Mouse (Mus musculus): ENCODE data around the gene Usp2. TPM values are rescaled to one million over a fixed set of nuclear protein-coding genes. Genes with fewer than 3 reads are reported as not detected.
"Not testable (repeated sequence)": the region's sequence is repeated elsewhere in the genome, so short reads cannot be mapped to it uniquely, and the experiment has no call there.

Gene Usp2
- polyA plus RNA-seq, 1 experiment from 2014 or later: 4.4 TPM

DNA sequence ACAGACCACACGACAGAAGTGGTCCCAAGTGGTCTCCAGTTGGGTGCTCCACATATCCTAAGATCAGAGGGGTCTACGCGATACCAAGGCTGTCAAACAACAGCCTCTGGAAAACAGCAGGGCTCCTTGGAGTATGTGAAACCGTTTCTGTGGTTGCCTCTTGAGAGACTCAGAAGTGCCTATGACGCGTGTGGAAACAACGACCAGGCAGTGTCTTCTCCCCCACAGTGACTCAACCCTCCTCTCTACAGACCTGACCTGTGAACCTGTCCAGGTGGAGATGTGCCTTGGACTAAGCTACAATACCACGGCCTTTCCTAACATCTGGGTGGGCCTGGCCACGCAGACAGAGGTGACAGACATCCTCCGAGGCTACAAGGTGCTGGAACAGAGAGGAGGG lies 39.0 kb downstream of the Usp2 start:
- no peak overlapping the region for H3K9ac ChIP-seq (ENCODE audit: low read depth, low read length)
- no peaks in the 10 kb centered on the region for H3K9me3 ChIP-seq (ENCODE audit: control insufficient read depth, low read length)
- WGBS: 89% methylated on average over 10 of the region's 10 CpGs
- no peak overlapping the region for H3K4me3 ChIP-seq (ENCODE audit: low read depth, low read length)
- no peak overlapping the region for H3K27ac ChIP-seq (ENCODE audit: low read depth, low read length)
- DNase-seq (ENCODE audit: low spot score) (no peak), ATAC-seq (replicated peaks; ENCODE audit: low FRiP score) (no peak)
- no peaks in the 10 kb centered on the region for H3K27me3 ChIP-seq (replicated peaks; ENCODE audit: control insufficient read depth, insufficient read depth, low read length)
- H3K4me1 ChIP-seq (replicated peaks; ENCODE audit: control insufficient read depth, insufficient read depth, low read length): peaks cover 38% of the 10 kb centered on the region
- H3K4me2 ChIP-seq: no peak overlapping the region
- peaks cover 11% of the 10 kb centered on the region for H3K36me3 ChIP-seq (ENCODE audit: control insufficient read depth, insufficient read depth, low read length)

DNA sequence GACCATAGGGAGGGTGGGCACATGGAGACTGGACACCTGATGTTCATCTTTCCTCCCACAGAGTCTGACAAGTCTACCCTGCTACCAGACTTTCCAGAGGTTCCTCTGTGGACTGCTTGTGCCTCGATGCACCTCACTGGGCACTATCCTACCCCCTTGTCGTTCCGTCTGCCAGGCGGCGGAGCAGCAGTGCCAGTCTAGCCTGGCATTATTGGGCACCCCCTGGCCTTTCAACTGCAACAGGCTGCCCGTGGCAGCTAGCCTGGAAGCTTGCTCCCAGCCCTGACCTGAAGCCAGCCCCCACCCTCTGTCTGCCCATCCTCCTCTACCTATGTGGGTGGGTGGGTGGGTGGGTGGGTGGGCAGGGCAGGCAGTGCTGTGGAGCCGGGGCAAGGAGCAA lies 39.4 kb downstream of the Usp2 start:
- Histone ChIP-seq H3K4me1 (replicated peaks; ENCODE audit: control insufficient read depth, insufficient read depth, low read length) (peaks cover 38% of the 10 kb centered on the region), H3K4me2 (no peak overlapping the region), H3K4me3 (ENCODE audit: low read depth, low read length) (no peak overlapping the region), H3K27me3 (replicated peaks; ENCODE audit: control insufficient read depth, insufficient read depth, low read length) (no peaks in the 10 kb centered on the region), H3K9ac (ENCODE audit: low read depth, low read length) (no peak overlapping the region), H3K9me3 (ENCODE audit: control insufficient read depth, low read length) (no peaks in the 10 kb centered on the region), H3K36me3 (ENCODE audit: control insufficient read depth, insufficient read depth, low read length) (peaks cover 11% of the 10 kb centered on the region), H3K27ac (ENCODE audit: low read depth, low read length) (no peak overlapping the region)
- 93% methylated on average over 7 of the region's 7 CpGs for WGBS
- ATAC-seq (replicated peaks; ENCODE audit: low FRiP score) (no peak), DNase-seq (ENCODE audit: low spot score) (no peak)

GRCm38 (mm10) chr9:44106596-44106995 lies 39.8 kb downstream of the Usp2 start:
- H3K9ac ChIP-seq (ENCODE audit: low read depth, low read length): no peak overlapping the region
- peaks cover 11% of the 10 kb centered on the region for H3K36me3 ChIP-seq (ENCODE audit: control insufficient read depth, insufficient read depth, low read length)
- no peaks in the 10 kb centered on the region for H3K9me3 ChIP-seq (ENCODE audit: control insufficient read depth, low read length)
- no peak overlapping the region for H3K4me3 ChIP-seq (ENCODE audit: low read depth, low read length)
- no peak overlapping the region for H3K4me2 ChIP-seq
- ATAC-seq (replicated peaks; ENCODE audit: low FRiP score) (no peak), DNase-seq (ENCODE audit: low spot score) (no peak)
- no peak overlapping the region for H3K27ac ChIP-seq (ENCODE audit: low read depth, low read length)
- peaks cover 38% of the 10 kb centered on the region for H3K4me1 ChIP-seq (replicated peaks; ENCODE audit: control insufficient read depth, insufficient read depth, low read length)
- H3K27me3 ChIP-seq (replicated peaks; ENCODE audit: control insufficient read depth, insufficient read depth, low read length): no peaks in the 10 kb centered on the region
- WGBS: 80% methylated on average over 4 of the region's 4 CpGs

DNA sequence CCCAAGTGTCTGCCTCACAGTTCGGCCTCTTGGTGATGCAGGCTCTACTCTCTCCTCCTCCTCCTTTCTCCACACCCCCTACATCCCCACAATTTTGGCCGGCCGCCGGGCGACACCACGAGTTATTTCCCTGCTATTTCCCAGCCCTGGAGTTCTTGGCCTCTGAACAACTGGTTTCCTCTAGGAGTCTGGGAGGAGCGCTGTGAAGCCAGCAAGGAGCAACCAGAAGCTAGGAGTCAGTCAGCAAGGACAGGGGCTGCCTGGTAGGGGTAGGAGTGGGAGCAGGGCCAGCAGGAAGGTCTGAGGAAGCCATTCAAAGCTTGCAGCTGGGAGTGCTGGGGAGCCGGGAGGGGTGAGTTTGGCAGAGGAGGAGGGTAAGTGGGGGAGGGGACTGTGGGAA lies 40.3 kb downstream of the Usp2 start, which contains the start of gene C1qtnf5:
Gene C1qtnf5 (plus strand): TSS at position 136 of the 400 bp plus-strand sequence.
- Histone ChIP-seq H3K4me3 (ENCODE audit: low read depth, low read length) (no peak within 1 kb of the TSS), H3K9me3 (ENCODE audit: control insufficient read depth, low read length) (no peaks in the 10 kb centered on the region), H3K27me3 (replicated peaks; ENCODE audit: control insufficient read depth, insufficient read depth, low read length) (no peaks in the 10 kb centered on the region), H3K27ac (ENCODE audit: low read depth, low read length) (no peak within 1 kb of the TSS), H3K4me1 (replicated peaks; ENCODE audit: control insufficient read depth, insufficient read depth, low read length) (peaks cover 38% of the 10 kb centered on the region), H3K9ac (ENCODE audit: low read depth, low read length) (no peak within 1 kb of the TSS), H3K4me2 (0 out of 2 replicates have a peak within 1 kb of the TSS, but pooled peaks have one; percentile 9), H3K36me3 (ENCODE audit: control insufficient read depth, insufficient read depth, low read length) (peaks cover 11% of the 10 kb centered on the region)
- DNase-seq (ENCODE audit: low spot score): no peak
- 72% methylated on average over 8 of the region's 8 CpGs for WGBS
- ATAC-seq (replicated peaks; ENCODE audit: low FRiP score): no peak

DNA sequence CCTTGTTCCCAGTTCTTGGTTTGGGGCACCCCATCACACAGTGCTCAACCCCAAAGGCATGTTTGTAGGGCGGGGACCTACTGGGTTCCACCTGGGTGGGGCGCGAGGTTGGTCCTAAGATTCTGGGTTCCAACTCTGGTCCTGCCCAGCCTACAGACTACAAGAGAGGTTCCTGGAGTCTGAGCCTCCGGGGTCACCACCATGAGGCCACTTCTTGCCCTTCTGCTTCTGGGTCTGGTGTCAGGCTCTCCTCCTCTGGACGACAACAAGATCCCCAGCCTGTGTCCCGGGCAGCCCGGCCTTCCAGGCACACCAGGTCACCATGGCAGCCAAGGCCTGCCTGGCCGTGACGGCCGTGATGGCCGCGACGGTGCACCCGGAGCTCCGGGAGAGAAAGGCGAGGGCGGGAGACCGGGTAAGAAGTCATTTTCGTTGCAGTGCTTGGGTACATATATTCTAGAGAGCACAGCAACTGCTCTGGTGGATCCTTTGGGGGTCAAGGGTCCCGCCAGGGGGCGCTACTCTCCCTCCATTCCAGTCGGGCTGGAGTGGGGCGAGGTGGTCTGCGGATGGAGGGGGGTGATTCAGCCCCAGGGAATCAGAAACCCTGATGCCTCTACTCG lies 40.8 kb downstream of the Usp2 start:
- Histone ChIP-seq H3K4me2 (0 out of 2 replicates have a peak overlapping the region, but pooled peaks have one; percentile 9), H3K27ac (ENCODE audit: low read depth, low read length) (no peak overlapping the region), H3K9ac (ENCODE audit: low read depth, low read length) (no peak overlapping the region), H3K4me3 (ENCODE audit: low read depth, low read length) (no peak overlapping the region), H3K27me3 (replicated peaks; ENCODE audit: control insufficient read depth, insufficient read depth, low read length) (no peaks in the 10 kb centered on the region), H3K4me1 (replicated peaks; ENCODE audit: control insufficient read depth, insufficient read depth, low read length) (peaks cover 38% of the 10 kb centered on the region), H3K9me3 (ENCODE audit: control insufficient read depth, low read length) (no peaks in the 10 kb centered on the region), H3K36me3 (ENCODE audit: control insufficient read depth, insufficient read depth, low read length) (peaks cover 11% of the 10 kb centered on the region)
- DNase-seq (ENCODE audit: low spot score) (no peak), ATAC-seq (replicated peaks; ENCODE audit: low FRiP score) (no peak)
- WGBS: 56% methylated on average over 25 of the region's 25 CpGs

- 81% methylated on average over 31 of the region's 31 CpGs for WGBS
- no peak overlapping the region for H3K27ac ChIP-seq (ENCODE audit: low read depth, low read length)
- ATAC-seq (replicated peaks; ENCODE audit: low FRiP score) (no peak), DNase-seq (ENCODE audit: low spot score) (no peak)
- H3K4me2 ChIP-seq: peak overlapping the region; percentile 52
- no peak overlapping the region for H3K9ac ChIP-seq (ENCODE audit: low read depth, low read length)
- H3K9me3 ChIP-seq (ENCODE audit: control insufficient read depth, low read length): no peaks in the 10 kb centered on the region
- peaks cover 38% of the 10 kb centered on the region for H3K4me1 ChIP-seq (replicated peaks; ENCODE audit: control insufficient read depth, insufficient read depth, low read length)
- 0 out of 2 replicates have a peak overlapping the region, but pooled peaks have one; percentile 4 for H3K4me3 ChIP-seq (ENCODE audit: low read depth, low read length)
- H3K27me3 ChIP-seq (replicated peaks; ENCODE audit: control insufficient read depth, insufficient read depth, low read length): no peaks in the 10 kb centered on the region
- peaks cover 11% of the 10 kb centered on the region for H3K36me3 ChIP-seq (ENCODE audit: control insufficient read depth, insufficient read depth, low read length)
These were observed 41.6 kb downstream of the Usp2 start for GRCm38 (mm10) chr9:44108269-44109055.

DNA sequence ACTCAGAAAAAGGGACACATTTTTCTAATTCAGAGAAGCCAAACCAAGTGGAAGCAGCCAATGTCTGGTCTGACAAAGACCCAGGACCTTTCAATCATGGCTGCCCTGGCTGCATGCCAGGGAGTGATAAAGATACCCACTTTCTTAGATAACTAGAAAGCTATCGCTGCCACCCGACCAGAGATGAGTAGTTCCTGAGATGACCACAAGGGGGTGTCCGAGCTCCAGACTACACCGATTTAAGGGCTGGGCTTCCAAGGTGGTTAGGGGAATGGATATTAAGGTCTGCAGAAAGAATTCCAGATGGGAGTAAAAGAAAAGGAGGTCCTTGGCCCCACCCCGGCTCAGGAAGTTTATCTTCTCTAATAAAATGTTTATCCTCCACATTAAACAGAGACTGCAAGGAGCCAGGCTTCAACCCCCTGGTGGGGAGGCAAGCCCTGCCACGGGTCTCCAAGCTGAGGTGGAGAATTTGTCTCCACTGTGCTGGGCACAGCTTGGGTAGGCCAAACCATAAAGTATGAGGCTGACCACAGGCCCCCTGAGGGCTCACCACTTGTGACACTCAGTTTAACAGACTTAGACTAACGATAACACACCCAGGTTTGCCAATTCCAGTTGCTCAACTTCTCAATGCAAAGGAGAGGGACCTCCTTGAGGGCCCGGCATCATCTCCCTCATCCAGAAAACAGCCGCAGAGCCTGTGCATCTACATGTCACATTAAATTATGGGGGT lies 42.7 kb downstream of the Usp2 start:
- 0 out of 2 replicates have a peak overlapping the region, but pooled peaks have one; percentile 22 for H3K9ac ChIP-seq (ENCODE audit: low read depth, low read length)
- ATAC-seq (replicated peaks; ENCODE audit: low FRiP score): no peak
- 0 out of 2 replicates have a peak overlapping the region, but pooled peaks have one; percentile 8 for H3K4me3 ChIP-seq (ENCODE audit: low read depth, low read length)
- DNase-seq (ENCODE audit: low spot score): peak; percentile 70
- no peaks in the 10 kb centered on the region for H3K27me3 ChIP-seq (replicated peaks; ENCODE audit: control insufficient read depth, insufficient read depth, low read length)
- 31% methylated on average over 9 of the region's 9 CpGs for WGBS
- H3K4me1 ChIP-seq (replicated peaks; ENCODE audit: control insufficient read depth, insufficient read depth, low read length): peaks cover 38% of the 10 kb centered on the region
- H3K9me3 ChIP-seq (ENCODE audit: control insufficient read depth, low read length): no peaks in the 10 kb centered on the region
- peaks cover 11% of the 10 kb centered on the region for H3K36me3 ChIP-seq (ENCODE audit: control insufficient read depth, insufficient read depth, low read length)
- H3K4me2 ChIP-seq: peak overlapping the region; percentile 52
- H3K27ac ChIP-seq (ENCODE audit: low read depth, low read length): no peak overlapping the region; the same call in 1 of the 2 replicates

DNA sequence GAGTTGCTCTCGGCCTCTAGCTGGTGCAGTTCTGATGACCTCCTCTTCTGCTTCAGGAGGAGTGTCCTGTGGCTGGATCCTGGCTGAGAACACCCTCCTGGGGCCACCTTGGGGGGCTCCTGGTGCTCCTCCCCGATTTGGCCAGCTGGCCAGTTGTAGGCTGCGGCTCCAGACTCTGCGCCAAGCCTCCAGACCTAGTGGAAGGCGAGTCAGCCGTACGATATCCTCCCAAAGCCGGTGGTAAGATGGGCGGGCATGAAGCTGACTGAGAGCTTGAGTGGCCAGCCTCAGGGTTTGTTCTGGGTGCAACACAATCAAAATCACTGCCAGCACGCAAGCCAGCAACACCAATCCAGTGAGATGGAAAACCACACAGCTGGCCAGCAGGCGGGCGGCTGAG lies 45.1 kb downstream of the Usp2 start:
- H3K9me3 ChIP-seq (ENCODE audit: control insufficient read depth, low read length): not testable (repeated sequence)
- peaks cover 38% of the 10 kb centered on the region for H3K4me1 ChIP-seq (replicated peaks; ENCODE audit: control insufficient read depth, insufficient read depth, low read length)

More for the DNA sequence above, 45.1 kb downstream of the Usp2 start:
- not testable (repeated sequence) for H3K27ac ChIP-seq (ENCODE audit: low read depth, low read length); ATAC-seq (replicated peaks; ENCODE audit: low FRiP score); DNase-seq (ENCODE audit: low spot score); H3K9ac ChIP-seq (ENCODE audit: low read depth, low read length); H3K27me3 ChIP-seq (replicated peaks; ENCODE audit: control insufficient read depth, insufficient read depth, low read length)
- Histone ChIP-seq H3K36me3 (ENCODE audit: control insufficient read depth, insufficient read depth, low read length) (peaks cover 11% of the 10 kb centered on the region), H3K4me3 (ENCODE audit: low read depth, low read length) (0 out of 2 replicates have a peak overlapping the region, but pooled peaks have one; percentile 10), H3K4me2 (peak overlapping the region; percentile 61)
- WGBS: 72% methylated on average over 9 of the region's 12 CpGs

Measured in liver, embryonic 11.5 days (tissue).